In genomic region chr4:115101682-115102081, GRCm38 (mm10) we compare ENCODE assay signal across 9 mouse cellular contexts. TPM values are rescaled to one million over a fixed set of nuclear protein-coding genes. Genes with fewer than 3 reads are reported as not detected.
DNase-seq lines count a peak whose midpoint lies in the region; ATAC-seq and TF ChIP-seq lines count a peak whose summit lies in the region.
"Had no signal": no experiment of that assay in that cellular context is flagged by ENCODE, and none has a peak within 500 bp of the region (broad histone marks: within the 10 kb centered on the region; RNA-seq: fewer than 3 reads in every experiment).

No protein-coding gene starts in this region.

- WGBS in bone marrow, adult 2 months = 63% methylated on average over 6 of the region's 6 CpGs
- WGBS in lung, embryonic 15.5 days = 32% methylated on average over 6 of the region's 6 CpGs

- H3K9me3 ChIP-seq in G1E (replicated peaks) = no peaks in the 10 kb centered on the region
- no peaks in the 10 kb centered on the region for H3K9me3 ChIP-seq in lung, embryonic 15.5 days

- peaks cover 2% of the 10 kb centered on the region; the same call in 1 of the 2 replicates for H3K27me3 ChIP-seq in G1E (ENCODE audit: insufficient read depth, low read length)
- H3K27me3 ChIP-seq in lung, embryonic 15.5 days = peaks cover 2% of the 10 kb centered on the region; the same call in 1 of the 2 replicates

- H3K4me2 ChIP-seq in lung, embryonic 15.5 days = 0 out of 2 replicates have a peak overlapping the region, but pooled peaks have one; percentile 23

- peak; percentile 47 for DNase-seq in G1E (ENCODE audit: low spot score)
- DNase-seq in heart, postnatal 14 days = peak; percentile 55 to 72
- DNase-seq in layer of hippocampus, adult 11-12 months (ENCODE audit: low spot score) = peak; percentile 76
- peak; percentile 86 for DNase-seq in retina, embryonic 14.5 days (ENCODE audit: low spot score)
- DNase-seq in urinary bladder, postnatal 4 days (ENCODE audit: low spot score in 2 of 2) = no peak

- intact Hi-C loops in heart, postnatal 14 days (cut with DNase I) = no loop called here

- H3K4me3 ChIP-seq in G1E (ENCODE audit: low read depth, low read length) = no peak overlapping the region
- no peak overlapping the region for H3K4me3 ChIP-seq in bone marrow, adult 2 months (replicated peaks; ENCODE audit: control insufficient read depth, low read depth, low read length)
- no peak overlapping the region for H3K4me3 ChIP-seq in embryonic fibroblast, embryonic 13.5 days (ENCODE audit: insufficient read depth, low read length)
- no peak overlapping the region for H3K4me3 ChIP-seq in lung, embryonic 15.5 days
- H3K4me3 ChIP-seq: myocyte had no signal

- TF ChIP-seq CTCF in G1E (IDR thresholded peaks at IDR 0.05; ENCODE audit: low read depth, low read length) = peak; percentile 98
- peak; percentile 89 for TF ChIP-seq CTCF in bone marrow, adult 2 months (IDR thresholded peaks at IDR 0.05; ENCODE audit: control insufficient read depth, insufficient read depth, low read length)
- TF ChIP-seq CTCF in embryonic fibroblast, embryonic 13.5 days (IDR thresholded peaks at IDR 0.05; ENCODE audit: borderline replicate concordance, insufficient read depth, low read length) = peak; percentile 82

- no peak overlapping the region for H3K27ac ChIP-seq in bone marrow, adult 2 months (ENCODE audit: control insufficient read depth, insufficient read depth, low read depth, low read length, poor library complexity)
- H3K27ac ChIP-seq in embryonic fibroblast, embryonic 13.5 days (ENCODE audit: insufficient read depth, low read length) = no peak overlapping the region
- no peak overlapping the region for H3K27ac ChIP-seq in lung, embryonic 15.5 days

- no peak for ATAC-seq in G1E (ENCODE audit: extremely low read depth, insufficient number of reproducible peaks, low FRiP score, poor library complexity, severe bottlenecking)
- ATAC-seq in lung, embryonic 15.5 days (ENCODE audit: borderline replicate concordance, extremely low read depth, low FRiP score, low TSS enrichment) = peak; percentile 35; the same call in 1 of the 2 replicates

- peaks cover 38% of the 10 kb centered on the region for H3K4me1 ChIP-seq in G1E (ENCODE audit: insufficient read depth, low read depth, low read length)
- H3K4me1 ChIP-seq in bone marrow, adult 2 months (ENCODE audit: control insufficient read depth, insufficient read depth, low read length) = no peaks in the 10 kb centered on the region
- H3K4me1 ChIP-seq in embryonic fibroblast, embryonic 13.5 days (ENCODE audit: control insufficient read depth, insufficient read depth, low read length) = no peaks in the 10 kb centered on the region; the same call in 1 of the 2 replicates
- H3K4me1 ChIP-seq in lung, embryonic 15.5 days = peaks cover 5% of the 10 kb centered on the region

- no peak overlapping the region for H3K9ac ChIP-seq in lung, embryonic 15.5 days

- no peak for TF ChIP-seq POLR2A in bone marrow, adult 2 months (IDR thresholded peaks at IDR 0.05; ENCODE audit: borderline replicate concordance, control insufficient read depth, low read depth, low read length)
- no peak for TF ChIP-seq POLR2A in embryonic fibroblast, embryonic 13.5 days (IDR thresholded peaks at IDR 0.05; ENCODE audit: low read depth, low read length)

- H3K36me3 ChIP-seq in G1E (replicated peaks) = no peaks in the 10 kb centered on the region
- no peaks in the 10 kb centered on the region for H3K36me3 ChIP-seq in lung, embryonic 15.5 days

RNA-seq across cellular contexts. Expression of gene Pdzk1ip1, which starts 13.2 kb away (rescaled TPM):
- total RNA-seq in G1E (2014; fragmentation: Nextera tagmentation) (2.4 and 3.0 TPM in 2 replicates), G1E (2017) (19.8 and 23.1 TPM in 2 replicates)
- polyA plus RNA-seq in G1E (2012) = 0.21 TPM in 1 of 2 replicates, not detected in the other
- polyA plus RNA-seq in bone marrow, adult 2 months (2011; ENCODE audit: insufficient read depth, insufficient read length, low replicate concordance, missing spikeins) = 212 and 213 TPM in 2 replicates
- not detected in 2 replicates for polyA plus RNA-seq in embryonic fibroblast, embryonic 13.5 days (2011; ENCODE audit: insufficient read length, low read depth, missing spikeins)
- total RNA-seq in heart, postnatal 14 days (2021) = 1 to 10 TPM in 1 of 2 experiments, under 1 TPM in 1; 0.88 to 2.0 TPM
- polyA plus RNA-seq in lung, embryonic 15.5 days (2015; fragmentation: Nextera tagmentation; extraction: Ambion mirVana) = 21.6 and 22.9 TPM in 2 replicates

RNA-seq across cellular contexts. Expression of gene Cyp4x1, which starts 32.4 kb away (rescaled TPM):
- total RNA-seq in G1E (2014; fragmentation: Nextera tagmentation) = 0.15 TPM in 1 of 2 replicates, not detected in the other
- 0.05 TPM in 1 of 2 replicates, not detected in the other for total RNA-seq in G1E (2017)
- not detected in 2 replicates for polyA plus RNA-seq in G1E (2012)
- 0.38 and 2.0 TPM in 2 replicates for polyA plus RNA-seq in bone marrow, adult 2 months (2011; ENCODE audit: insufficient read depth, insufficient read length, low replicate concordance, missing spikeins)
- polyA plus RNA-seq in embryonic fibroblast, embryonic 13.5 days (2011; ENCODE audit: insufficient read length, low read depth, missing spikeins) = 0.16 TPM in 1 of 2 replicates, not detected in the other
- total RNA-seq in heart, postnatal 14 days (2021) = not detected
- 0.06 TPM in 1 of 2 replicates, not detected in the other for polyA plus RNA-seq in lung, embryonic 15.5 days (2015; fragmentation: Nextera tagmentation; extraction: Ambion mirVana)
- polyA plus RNA-seq: myocyte had no signal

RNA-seq across cellular contexts. Expression of gene Tal1, which starts 45.5 kb away (rescaled TPM):
- total RNA-seq in G1E (2014; fragmentation: Nextera tagmentation) = 155 and 174 TPM in 2 replicates
- 155 and 166 TPM in 2 replicates for total RNA-seq in G1E (2017)
- 239 and 262 TPM in 2 replicates for polyA plus RNA-seq in G1E (2012)
- polyA plus RNA-seq in bone marrow, adult 2 months (2011; ENCODE audit: insufficient read depth, insufficient read length, low replicate concordance, missing spikeins) = 67.9 and 68.4 TPM in 2 replicates
- polyA plus RNA-seq in embryonic fibroblast, embryonic 13.5 days (2011; ENCODE audit: insufficient read length, low read depth, missing spikeins) = not detected in 2 replicates
- 1 to 10 TPM; 4.9 to 6.3 TPM for total RNA-seq in heart, postnatal 14 days (2021)
- polyA plus RNA-seq in lung, embryonic 15.5 days (2015; fragmentation: Nextera tagmentation; extraction: Ambion mirVana) = 1.8 TPM in 2 replicates
- polyA plus RNA-seq: myocyte had no signal

Comparison
In these comparisons a context has a peak if more than half of its experiments do, and no peak if none do; other contexts are left out.
1. DNase-seq: peak in G1E (single experiment), heart, postnatal 14 days (2 of 2), layer of hippocampus, adult 11-12 months (single experiment) and retina, embryonic 14.5 days (single experiment); none in urinary bladder, postnatal 4 days (0 of 2).
2. RNA of gene Pdzk1ip1, which starts 13.2 kb away (polyA plus RNA-seq): 212 to 213 TPM in bone marrow, adult 2 months and 21.6 to 22.9 TPM in lung, embryonic 15.5 days; 0.21 TPM in G1E and not detected in embryonic fibroblast, embryonic 13.5 days; every median in the first group is over 10 times any median in the second.
3. RNA of gene Tal1, which starts 45.5 kb away (polyA plus RNA-seq): 239 to 262 TPM in G1E and 67.9 to 68.4 TPM in bone marrow, adult 2 months; 1.8 TPM in lung, embryonic 15.5 days and not detected in embryonic fibroblast, embryonic 13.5 days; every median in the first group is over 10 times any median in the second.
4. Peak in every context shown above with its lines, with median percentiles within 50 percentile points of each other: CTCF ChIP-seq.